Mouse (Mus musculus): Measurements from ENCODE around the gene Tsg101.
A peak's percentile ranks its signal among the peaks of the same experiment; 100 is the strongest.
"Not testable (repeated sequence)": the region's sequence is repeated elsewhere in the genome, so short reads cannot be mapped to it uniquely, and the experiment has no call there.

Gene Tsg101

GRCm38 (mm10) chr7:46919551-46920176 lies at the start of gene Tsg101:
Gene Tsg101 (minus strand): TSS chr7:46919969.
- DNase-seq (ENCODE audit: low read depth, low spot score), result peak; percentile 56

GRCm38 (mm10) chr7:46964070-46964469 lies 44.3 kb upstream of the Tsg101 start:
- DNase-seq (ENCODE audit: low read depth, low spot score), result no peak

- no peak for DNase-seq (ENCODE audit: low read depth, low spot score)
These were observed 43.2 kb upstream of the Tsg101 start for GRCm38 (mm10) chr7:46962806-46963618.

- DNase-seq (ENCODE audit: low read depth, low spot score), result no peak
These were observed 42.4 kb upstream of the Tsg101 start for GRCm38 (mm10) chr7:46962132-46962531.

GRCm38 (mm10) chr7:46960991-46961390 lies 41.2 kb upstream of the Tsg101 start:
- DNase-seq (ENCODE audit: low read depth, low spot score), result no peak

GRCm38 (mm10) chr7:46958853-46959252 lies 39.1 kb upstream of the Tsg101 start:
- DNase-seq (ENCODE audit: low read depth, low spot score), result no peak

GRCm38 (mm10) chr7:46957831-46958691 lies 38.3 kb upstream of the Tsg101 start, which contains the start of gene Uevld:
Gene Uevld (minus strand): TSS chr7:46958527.
- peak; percentile 74 for DNase-seq (ENCODE audit: low read depth, low spot score)

- DNase-seq (ENCODE audit: low read depth, low spot score), result no peak
These were observed 16.1 kb upstream of the Tsg101 start for GRCm38 (mm10) chr7:46935847-46936246.

- DNase-seq (ENCODE audit: low read depth, low spot score), result no peak
These were observed 15.0 kb upstream of the Tsg101 start for GRCm38 (mm10) chr7:46934788-46935187.

GRCm38 (mm10) chr7:46931370-46931769 lies 11.6 kb upstream of the Tsg101 start:
- DNase-seq (ENCODE audit: low read depth, low spot score), result no peak

- DNase-seq (ENCODE audit: low read depth, low spot score), result no peak
These were observed 8.5 kb upstream of the Tsg101 start for GRCm38 (mm10) chr7:46928291-46928690.

GRCm38 (mm10) chr7:46922075-46922474 lies 2.3 kb upstream of the Tsg101 start:
- no peak for DNase-seq (ENCODE audit: low read depth, low spot score)

- DNase-seq (ENCODE audit: low read depth, low spot score), result no peak
These were observed 944 bp downstream of the Tsg101 start for GRCm38 (mm10) chr7:46918678-46919371.

GRCm38 (mm10) chr7:46916376-46916775 lies 3.4 kb downstream of the Tsg101 start:
- DNase-seq (ENCODE audit: low read depth, low spot score), result no peak

- DNase-seq (ENCODE audit: low read depth, low spot score), result no peak
These were observed 8.5 kb downstream of the Tsg101 start for GRCm38 (mm10) chr7:46911250-46911649.

GRCm38 (mm10) chr7:46899343-46899742 lies 20.4 kb downstream of the Tsg101 start:
- DNase-seq (ENCODE audit: low read depth, low spot score), result no peak

- DNase-seq (ENCODE audit: low read depth, low spot score), result no peak
These were observed 24.3 kb downstream of the Tsg101 start for GRCm38 (mm10) chr7:46895511-46895910.

GRCm38 (mm10) chr7:46883304-46883703 lies 36.5 kb downstream of the Tsg101 start:
- no peak for DNase-seq (ENCODE audit: low read depth, low spot score)

GRCm38 (mm10) chr7:46881941-46882340 lies 37.8 kb downstream of the Tsg101 start:
- not testable (repeated sequence) for DNase-seq (ENCODE audit: low read depth, low spot score)

GRCm38 (mm10) chr7:46880992-46881391 lies 38.8 kb downstream of the Tsg101 start:
- DNase-seq (ENCODE audit: low read depth, low spot score), result no peak

GRCm38 (mm10) chr7:46879851-46880250 lies 39.9 kb downstream of the Tsg101 start:
- DNase-seq (ENCODE audit: low read depth, low spot score), result no peak
